Mouse (Mus musculus) forebrain, embryonic 14.5 days (tissue): ENCODE results near the gene Ankrd13c. TPM values are rescaled to one million over a fixed set of nuclear protein-coding genes. Genes with fewer than 3 reads are reported as not detected.

Experiments used
- ATAC-seq: fragments of 200-750 bp; cut with Nextera tagmentation; 2 replicates; pipeline ENCODE4 v1.8.0; 2017; ENCODE audit warnings: mild to moderate bottlenecking, moderate library complexity
- DNase-seq: peaks from one replicate; pipeline ENCODE4 v3.0.0-alpha.2; 2015; ENCODE audit warnings: low spot score
- H3K27ac ChIP-seq: fragments of 300-500 bp; sonication (generic); 2 replicates; pipeline ENCODE4 v1.5.1; 2014; ENCODE audit warnings: low read depth, mild to moderate bottlenecking, control low read depth, low read length, moderate library complexity
- H3K27me3 ChIP-seq: fragments of 300-500 bp; sonication (generic); replicated peaks from 2 replicates; pipeline ENCODE4 v1.6.1; 2014; ENCODE audit warnings: low read length, control low read depth, mixed read lengths; ENCODE audit not compliant: control insufficient read depth, insufficient read depth
- H3K36me3 ChIP-seq: fragments of 300-500 bp; sonication (generic); 2 replicates; pipeline ENCODE4 v1.6.1; 2014; ENCODE audit warnings: low read length, control low read depth; ENCODE audit not compliant: control insufficient read depth, insufficient read depth
- H3K4me1 ChIP-seq: fragments of 300-500 bp; sonication (generic); 2 replicates; pipeline ENCODE4 v1.6.1; 2014; ENCODE audit warnings: antibody characterized with exemption, low read length, control low read depth; ENCODE audit not compliant: control insufficient read depth, insufficient read depth
- H3K4me2 ChIP-seq: fragments of 300-500 bp; sonication (generic); 2 replicates; pipeline ENCODE4 v1.6.1; 2014; ENCODE audit warnings: mild to moderate bottlenecking, control low read depth, low read length
- H3K4me3 ChIP-seq: fragments of 300-500 bp; sonication (generic); 2 replicates; pipeline ENCODE4 v1.5.1; 2014; ENCODE audit warnings: low read depth, low read length, control low read depth
- H3K9ac ChIP-seq: fragments of 300-500 bp; sonication (generic); 2 replicates; pipeline ENCODE4 v1.6.1; 2014; ENCODE audit warnings: mild to moderate bottlenecking, low read length, control low read depth, moderate library complexity
- H3K9me3 ChIP-seq: fragments of 300-500 bp; sonication (generic); replicated peaks from 2 replicates; pipeline ENCODE4 v1.6.1; 2016; ENCODE audit warnings: low read length, control low read depth, mixed read lengths; ENCODE audit not compliant: control insufficient read depth
- WGBS: fragments of 180-500 bp; shearing (Covaris S2); extraction: QIAGEN DNeasy Blood & Tissue Kit; methylation state at CpG from one replicate; pipeline ENCODE4 v1.1.7; 2014; 5-methylcytosine and 5-hydroxymethylcytosine counted together
- polyA plus RNA-seq: library from polyadenylated mRNA; unstranded; fragments of >200 nt; fragmentation: Nextera tagmentation; extraction: Ambion mirVana; gene quantifications from 2 replicates; pipeline ENCODE4 v1.2.1, GENCODE M21; 2014

Gene Ankrd13c
- polyA plus RNA-seq: 16.7 and 22.3 TPM in 2 replicates

DNA sequence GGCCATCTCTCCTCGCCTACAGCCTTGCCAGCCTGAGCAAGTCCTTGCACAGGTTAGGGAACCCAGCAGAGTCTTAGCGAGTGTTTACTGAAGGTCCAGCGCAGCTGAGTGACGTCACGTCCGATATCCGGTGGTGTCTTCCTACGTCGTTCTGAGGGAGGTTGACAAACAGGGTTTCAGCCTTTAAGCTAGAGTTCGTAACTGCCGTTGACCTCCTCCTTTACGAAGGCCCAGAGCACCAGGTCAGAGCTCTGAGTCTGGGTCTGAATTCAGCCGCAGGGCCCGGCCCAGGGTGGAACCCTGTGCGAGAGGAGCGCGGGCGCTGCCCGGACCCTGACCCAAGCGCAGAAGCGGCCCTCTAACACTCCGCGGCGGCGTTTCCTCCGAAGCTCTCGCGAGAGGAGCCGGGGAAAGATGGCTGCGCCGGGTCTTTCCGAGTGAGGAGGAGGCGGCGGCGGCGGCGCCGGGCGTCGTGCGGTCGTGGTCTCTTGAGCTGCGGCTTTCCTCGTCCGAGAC is at the start of gene Ankrd13c:
Ankrd13c (plus strand) TSS at position 397 of the 516 bp plus-strand sequence.
- H3K9me3 ChIP-seq: no peaks in the 10 kb centered on the region
- H3K9ac ChIP-seq: peak within 1 kb of the TSS; percentile 95
- H3K27me3 ChIP-seq: no peaks in the 10 kb centered on the region
- WGBS: under 1% methylated on average over 42 of the region's 45 CpGs
- peak within 1 kb of the TSS; percentile 96 for H3K4me2 ChIP-seq
- peak within 1 kb of the TSS; percentile 97 for H3K4me3 ChIP-seq
- ATAC-seq (peak; percentile 98), DNase-seq (peak; percentile 97)
- no peaks in the 10 kb centered on the region for H3K36me3 ChIP-seq
- H3K27ac ChIP-seq: peak within 1 kb of the TSS; percentile 97
- H3K4me1 ChIP-seq: peaks cover 7% of the 10 kb centered on the region

- H3K4me1 ChIP-seq: no peaks in the 10 kb centered on the region
- H3K4me2 ChIP-seq: no peak overlapping the region
- H3K9ac ChIP-seq: no peak overlapping the region
- ATAC-seq: no peak
- no peaks in the 10 kb centered on the region for H3K9me3 ChIP-seq
- H3K36me3 ChIP-seq: no peaks in the 10 kb centered on the region
- H3K27me3 ChIP-seq: no peaks in the 10 kb centered on the region
- no peak overlapping the region for H3K4me3 ChIP-seq
- WGBS: 82% methylated on average over 3 of the region's 3 CpGs
- DNase-seq: no peak
- H3K27ac ChIP-seq: no peak overlapping the region
Observed at GRCm38 (mm10) chr3:157897645-157898044, 49.4 kb upstream of the Ankrd13c start.

DNA sequence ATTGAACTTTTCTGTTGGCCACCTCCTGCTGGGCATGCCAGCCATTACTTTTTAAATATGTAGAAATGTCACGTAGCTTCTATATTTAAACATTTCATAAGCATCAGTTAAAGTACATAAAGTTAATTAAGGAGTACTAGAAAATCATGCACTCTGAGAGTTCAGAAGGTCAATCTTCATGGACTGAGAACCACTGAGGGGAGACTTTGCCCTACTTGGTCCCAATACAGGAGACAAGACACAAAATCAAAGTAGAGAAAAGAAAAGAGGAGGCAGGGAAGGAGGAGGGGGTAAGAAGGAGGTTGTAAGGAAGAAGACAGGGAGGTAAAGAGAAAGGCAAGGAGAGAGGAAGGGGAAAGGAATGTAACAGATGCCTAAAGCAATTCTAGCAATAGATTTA is 47.1 kb upstream of the Ankrd13c start:
- Histone ChIP-seq H3K27me3 (no peaks in the 10 kb centered on the region), H3K4me1 (no peaks in the 10 kb centered on the region), H3K4me2 (no peak overlapping the region), H3K27ac (no peak overlapping the region), H3K9me3 (no peaks in the 10 kb centered on the region), H3K36me3 (no peaks in the 10 kb centered on the region), H3K4me3 (no peak overlapping the region), H3K9ac (no peak overlapping the region)
- ATAC-seq (no peak), DNase-seq (no peak)
- WGBS: 94% methylated on average over 1 of the region's 1 CpGs

DNA sequence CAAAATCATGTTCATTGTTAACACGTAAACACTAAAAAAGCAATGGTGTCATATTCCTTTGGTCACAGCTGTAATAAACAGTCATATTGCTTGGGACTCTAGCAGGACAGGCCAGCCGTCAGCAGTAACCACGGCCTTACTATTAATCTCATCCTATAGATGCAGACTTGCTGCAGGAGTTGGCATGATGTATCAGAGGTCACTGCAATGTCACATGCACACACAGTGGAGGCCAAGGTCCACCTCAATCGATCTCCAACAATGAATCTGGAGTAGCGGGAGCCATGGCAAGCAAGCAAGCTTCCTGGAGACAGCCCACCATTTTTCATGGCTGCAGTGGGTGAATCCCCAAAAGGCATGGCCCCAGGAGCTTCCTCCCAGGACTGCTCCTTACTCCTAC is 45.3 kb upstream of the Ankrd13c start:
- no peak for ATAC-seq
- no peak overlapping the region for H3K27ac ChIP-seq
- H3K27me3 ChIP-seq: no peaks in the 10 kb centered on the region
- no peak for DNase-seq
- no peak overlapping the region for H3K4me3 ChIP-seq
- no peaks in the 10 kb centered on the region for H3K36me3 ChIP-seq
- WGBS: 96% methylated on average over 5 of the region's 5 CpGs
- H3K4me1 ChIP-seq: no peaks in the 10 kb centered on the region
- H3K9ac ChIP-seq: no peak overlapping the region
- no peak overlapping the region for H3K4me2 ChIP-seq
- no peaks in the 10 kb centered on the region for H3K9me3 ChIP-seq

- WGBS: 85% methylated on average over 3 of the region's 3 CpGs
- no peaks in the 10 kb centered on the region for H3K4me1 ChIP-seq
Observed at GRCm38 (mm10) chr3:157908166-157908565, 38.9 kb upstream of the Ankrd13c start.

DNA sequence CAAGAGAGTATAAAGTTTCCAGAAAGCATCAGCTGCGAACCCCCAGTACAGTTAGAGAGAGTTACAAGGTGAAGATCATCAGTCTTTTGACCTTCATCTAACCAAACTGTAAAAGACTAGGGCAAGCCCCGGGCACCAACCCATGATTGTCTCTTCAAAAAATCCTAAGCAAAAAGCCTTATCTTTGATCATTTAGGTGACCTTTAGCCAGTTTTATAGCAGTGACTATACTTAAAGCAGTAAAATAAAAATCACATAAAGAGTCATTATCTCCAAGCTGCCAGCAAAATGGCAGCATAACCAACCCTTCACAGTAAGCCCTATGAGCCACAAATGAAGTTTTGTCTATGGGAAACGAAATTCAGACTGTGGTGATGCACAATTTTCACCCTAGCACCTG is 36.8 kb upstream of the Ankrd13c start:
- no peak overlapping the region for H3K9ac ChIP-seq
- 78% methylated on average over 3 of the region's 3 CpGs for WGBS
- no peaks in the 10 kb centered on the region for H3K36me3 ChIP-seq
- H3K27me3 ChIP-seq: no peaks in the 10 kb centered on the region
- H3K4me3 ChIP-seq: no peak overlapping the region
- H3K4me1 ChIP-seq: no peaks in the 10 kb centered on the region
- no peak for ATAC-seq
- no peaks in the 10 kb centered on the region for H3K9me3 ChIP-seq
- no peak overlapping the region for H3K27ac ChIP-seq
- no peak overlapping the region for H3K4me2 ChIP-seq
- DNase-seq: no peak

More at GRCm38 (mm10) chr3:157908166-157908565, 38.9 kb upstream of the Ankrd13c start:
- ATAC-seq (no peak), DNase-seq (no peak)
- Histone ChIP-seq H3K27ac (no peak overlapping the region), H3K9me3 (no peaks in the 10 kb centered on the region), H3K9ac (no peak overlapping the region), H3K4me3 (no peak overlapping the region), H3K36me3 (no peaks in the 10 kb centered on the region), H3K27me3 (no peaks in the 10 kb centered on the region), H3K4me2 (no peak overlapping the region)

DNA sequence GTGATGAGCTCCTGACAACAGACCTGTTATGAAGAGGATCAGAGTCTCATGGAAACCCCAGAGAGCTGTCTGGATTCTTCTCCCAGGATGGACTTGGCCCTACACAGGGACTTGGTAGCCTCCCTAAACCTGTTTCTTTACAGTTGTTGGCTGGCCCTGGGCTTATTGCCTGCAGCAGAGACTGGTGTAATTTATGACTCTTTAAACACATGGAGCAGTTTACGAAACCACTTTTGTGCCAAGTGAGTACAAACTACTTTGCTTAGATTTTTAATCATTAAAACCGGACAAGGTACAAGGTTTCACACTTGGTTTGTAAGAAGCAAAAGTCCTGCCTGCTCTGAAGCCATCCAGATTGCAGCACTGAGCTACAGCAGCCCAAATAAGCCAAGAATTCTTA is 34.9 kb upstream of the Ankrd13c start:
- H3K27ac ChIP-seq: no peak overlapping the region
- no peaks in the 10 kb centered on the region for H3K4me1 ChIP-seq
- H3K9me3 ChIP-seq: no peaks in the 10 kb centered on the region
- no peak for DNase-seq
- ATAC-seq: no peak
- no peak overlapping the region for H3K9ac ChIP-seq
- no peaks in the 10 kb centered on the region for H3K27me3 ChIP-seq
- H3K4me2 ChIP-seq: no peak overlapping the region
- WGBS: 96% methylated on average over 2 of the region's 2 CpGs
- no peaks in the 10 kb centered on the region for H3K36me3 ChIP-seq
- no peak overlapping the region for H3K4me3 ChIP-seq

DNA sequence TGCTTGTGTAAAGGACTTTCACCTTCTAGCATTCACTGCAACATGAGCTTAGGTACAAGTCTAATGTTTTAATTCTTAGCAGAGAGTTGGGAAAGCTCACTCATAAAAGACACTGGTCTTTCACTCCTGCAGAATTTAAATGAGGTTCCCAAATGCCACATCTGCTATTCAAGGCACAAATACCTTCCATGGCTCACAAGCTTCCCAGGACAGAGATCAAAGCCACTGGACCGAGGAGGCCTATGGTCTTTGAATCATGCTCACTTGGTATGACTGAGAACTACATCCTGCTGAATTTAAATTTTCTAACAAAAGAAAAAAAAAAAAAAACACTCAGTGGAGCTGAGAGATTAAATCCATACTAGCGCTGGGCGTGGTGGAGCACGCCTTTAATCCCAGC is 30.7 kb upstream of the Ankrd13c start:
- 65% methylated on average over 4 of the region's 4 CpGs for WGBS
- ATAC-seq (no peak), DNase-seq (no peak)
- Histone ChIP-seq H3K27ac (no peak overlapping the region), H3K4me2 (no peak overlapping the region), H3K27me3 (no peaks in the 10 kb centered on the region), H3K9me3 (no peaks in the 10 kb centered on the region), H3K4me3 (no peak overlapping the region), H3K36me3 (no peaks in the 10 kb centered on the region), H3K9ac (no peak overlapping the region), H3K4me1 (no peaks in the 10 kb centered on the region)

DNA sequence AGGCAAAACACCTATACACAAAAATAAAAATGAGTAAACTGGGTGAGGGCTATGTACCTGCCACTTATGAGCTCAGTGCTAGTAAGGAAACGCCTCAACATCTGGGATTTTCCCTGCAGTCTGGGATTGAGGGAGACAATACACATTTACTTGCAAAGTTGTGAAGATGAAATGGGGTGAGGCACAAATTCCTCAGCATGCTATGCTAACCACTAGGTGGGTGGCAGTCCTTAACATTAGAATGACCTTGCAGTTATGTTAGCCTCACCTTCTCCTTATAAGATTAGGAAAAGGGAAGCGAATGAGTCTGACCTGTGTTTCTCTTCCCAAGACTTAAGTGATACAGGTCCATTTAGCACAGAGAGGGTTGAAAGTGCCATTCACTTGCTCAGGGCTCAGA is 25.7 kb upstream of the Ankrd13c start:
- no peak overlapping the region for H3K4me3 ChIP-seq
- no peak for DNase-seq
- no peak for ATAC-seq
- H3K9me3 ChIP-seq: no peaks in the 10 kb centered on the region
- no peaks in the 10 kb centered on the region for H3K36me3 ChIP-seq
- no peak overlapping the region for H3K9ac ChIP-seq
- H3K4me1 ChIP-seq: peaks cover 6% of the 10 kb centered on the region; the same call in 1 of the 2 replicates
- WGBS: 86% methylated on average over 2 of the region's 2 CpGs
- H3K4me2 ChIP-seq: no peak overlapping the region
- H3K27ac ChIP-seq: no peak overlapping the region
- H3K27me3 ChIP-seq: no peaks in the 10 kb centered on the region
